Mouse (Mus musculus) C2C12 (cell line): ENCODE results near the gene Atp5d. TPM values are rescaled to one million over a fixed set of nuclear protein-coding genes. Genes with fewer than 3 reads are reported as not detected.

Experiments
- H3K27me3 ChIP-seq: one replicate; pipeline ENCODE4 v1.6.1; 2011; ENCODE audit not compliant: control insufficient read depth, insufficient read depth, insufficient read length
- H3K36me3 ChIP-seq: one replicate; pipeline ENCODE4 v1.6.1; 2011; ENCODE audit not compliant: control insufficient read depth, insufficient read depth
- H3K4me3 ChIP-seq: one replicate; pipeline ENCODE4 v1.5.1; 2011; ENCODE audit warnings: mild to moderate bottlenecking, control low read depth; ENCODE audit not compliant: poor library complexity, insufficient read depth, severe bottlenecking
- H3K79me2 ChIP-seq: one replicate; pipeline ENCODE4 v1.6.1; 2011; ENCODE audit not compliant: control insufficient read depth, insufficient read depth
- H3K79me3 ChIP-seq: one replicate; pipeline ENCODE4 v1.6.1; 2011; ENCODE audit warnings: low read depth, control low read depth
- H3ac ChIP-seq: one replicate; pipeline ENCODE3; 2011; ENCODE audit warnings: low read depth; ENCODE audit not compliant: control insufficient read depth, insufficient read length
- CEBPB ChIP-seq: IDR thresholded peaks from one replicate; pipeline ENCODE4 v1.6.1; 2011; ENCODE audit warnings: low read depth, mild to moderate bottlenecking, control low read depth, moderate library complexity
- CTCF ChIP-seq: IDR thresholded peaks from one replicate; pipeline ENCODE4 v1.5.1; 2011; ENCODE audit not compliant: control insufficient read depth, insufficient read depth, insufficient read length
- FOSL1 ChIP-seq: IDR thresholded peaks from one replicate; pipeline ENCODE4 v1.8.0; 2011; ENCODE audit warnings: mild to moderate bottlenecking, low read length; ENCODE audit not compliant: poor library complexity, insufficient read depth, severe bottlenecking
- MAX ChIP-seq: IDR thresholded peaks from one replicate; pipeline ENCODE4 v1.6.1; 2011; ENCODE audit warnings: mild to moderate bottlenecking, control low read depth
- MYOD1 ChIP-seq: IDR thresholded peaks from one replicate; pipeline ENCODE4 v1.6.1; 2011; ENCODE audit warnings: low read depth; ENCODE audit not compliant: control insufficient read depth, insufficient read length
- MYOG ChIP-seq: IDR thresholded peaks from one replicate; pipeline ENCODE4 v1.6.1; 2011; ENCODE audit not compliant: control insufficient read depth, insufficient read length; ENCODE audit errors: extremely low read depth
- USF1 ChIP-seq: IDR thresholded peaks from one replicate; pipeline ENCODE4 v1.6.1; 2011; ENCODE audit warnings: low read depth, mild to moderate bottlenecking, control low read depth, moderate library complexity
- polyA plus RNA-seq: library from polyadenylated mRNA; unstranded; fragments of >200 nt; fragmentation: generic; extraction: Trizol; gene quantifications from one replicate; pipeline ENCODE4 v1.2.1, GENCODE M21; 2012; ENCODE audit warnings: missing spikeins

Gene Atp5d
- polyA plus RNA-seq, 1 experiment, result 720 TPM

GRCm38 (mm10) chr10:80131316-80131951, 7.0 kb upstream of the Atp5d start:
- H3K27me3 ChIP-seq, result no peaks in the 10 kb centered on the region
- H3ac ChIP-seq, result no peak overlapping the region
- TF ChIP-seq CEBPB, result no peak
- peaks cover 2% of the 10 kb centered on the region for H3K79me2 ChIP-seq
- no peaks in the 10 kb centered on the region for H3K79me3 ChIP-seq
- H3K4me3 ChIP-seq, result no peak overlapping the region
- peaks cover 49% of the 10 kb centered on the region for H3K36me3 ChIP-seq

DNA sequence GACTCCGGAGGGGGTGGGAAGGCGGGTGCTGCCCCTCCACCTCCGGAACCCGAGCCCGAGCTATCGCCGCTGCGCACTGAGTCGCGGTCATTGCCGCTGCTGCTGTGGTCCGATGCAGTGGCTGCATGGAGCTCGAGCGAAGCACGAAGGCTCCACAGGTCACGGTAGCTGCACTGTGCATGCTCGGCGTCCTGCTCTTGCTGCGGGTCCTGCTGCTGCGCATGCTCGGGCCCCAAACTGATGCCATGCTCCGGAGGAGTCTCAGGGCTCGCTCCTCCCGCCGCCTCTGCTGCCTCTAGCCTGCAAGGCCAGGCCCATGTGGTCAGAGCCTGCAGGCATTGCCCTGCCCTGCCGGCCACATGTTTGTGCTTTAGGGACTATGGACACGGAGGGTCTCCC, 6.5 kb upstream of the Atp5d start:
- TF ChIP-seq CTCF (no peak), USF1 (no peak), MYOD1 (no peak), CEBPB (no peak), FOSL1 (no peak), MYOG (no peak), MAX (no peak)
- H3K36me3 ChIP-seq, result peaks cover 48% of the 10 kb centered on the region
- no peak overlapping the region for H3ac ChIP-seq
- H3K79me2 ChIP-seq, result no peaks in the 10 kb centered on the region
- no peak overlapping the region for H3K4me3 ChIP-seq
- no peaks in the 10 kb centered on the region for H3K79me3 ChIP-seq
- no peaks in the 10 kb centered on the region for H3K27me3 ChIP-seq

DNA sequence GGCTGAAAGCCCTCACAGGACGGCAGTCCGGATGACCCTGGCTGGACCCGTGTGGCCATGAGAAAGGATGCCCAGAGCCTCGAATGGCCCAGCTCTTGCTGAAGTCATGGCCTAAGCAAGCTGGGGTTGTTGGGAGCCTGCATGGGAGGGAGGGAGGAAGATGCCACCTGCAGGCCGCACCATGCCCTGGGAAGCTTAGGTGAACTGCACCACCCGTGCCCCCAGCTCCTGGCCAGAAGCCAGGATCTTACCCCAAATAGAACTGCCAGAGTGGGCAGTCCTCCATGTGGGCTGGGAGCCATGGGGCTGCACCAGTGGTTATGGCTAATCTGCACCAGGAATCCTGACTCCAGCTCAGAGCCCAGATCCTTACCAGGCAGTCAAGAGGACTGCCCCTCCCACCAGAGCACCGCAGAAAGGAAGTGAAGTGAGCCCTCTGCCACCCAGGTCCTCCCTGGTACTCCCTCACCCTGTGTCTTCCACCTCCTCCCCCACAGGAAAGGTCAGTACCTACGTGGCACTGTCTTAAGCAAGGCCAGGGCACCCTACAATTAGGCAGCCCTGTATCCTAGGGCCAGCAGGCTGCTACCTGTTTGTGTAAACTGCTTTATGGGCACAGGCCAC, 5.1 kb upstream of the Atp5d start:
- Histone ChIP-seq H3K79me3 (no peaks in the 10 kb centered on the region), H3K36me3 (peaks cover 34% of the 10 kb centered on the region), H3K27me3 (no peaks in the 10 kb centered on the region), H3K4me3 (no peak overlapping the region), H3K79me2 (no peaks in the 10 kb centered on the region), H3ac (no peak overlapping the region)
- TF ChIP-seq MAX, result no peak
- no peak for TF ChIP-seq CTCF
- TF ChIP-seq MYOG, result no peak
- TF ChIP-seq CEBPB, result no peak
- TF ChIP-seq USF1, result no peak

DNA sequence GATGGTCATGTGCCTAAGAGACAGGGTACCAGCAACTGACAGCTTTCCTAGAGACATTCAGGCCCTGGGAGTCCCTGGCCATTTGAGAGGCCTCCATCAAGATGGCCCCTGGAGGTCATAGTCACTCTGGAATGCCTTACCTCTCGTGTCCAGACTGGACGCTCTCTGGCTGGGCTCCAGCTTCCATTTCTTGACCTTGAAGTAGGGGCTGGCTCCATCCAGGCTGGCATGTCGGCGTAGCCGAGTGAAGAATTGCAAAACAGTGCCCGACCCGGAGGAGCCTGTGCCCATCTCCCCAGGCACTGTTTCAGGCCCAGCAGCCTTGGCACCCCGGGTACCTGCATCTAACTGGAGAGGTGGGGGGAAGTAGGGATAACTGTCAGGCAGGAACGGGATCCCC, 4.0 kb upstream of the Atp5d start:
- H3K27me3 ChIP-seq, result no peaks in the 10 kb centered on the region
- H3ac ChIP-seq, result no peak overlapping the region
- H3K36me3 ChIP-seq, result peaks cover 23% of the 10 kb centered on the region

GRCm38 (mm10) chr10:80135161-80135560, 3.3 kb upstream of the Atp5d start:
- Histone ChIP-seq H3ac (no peak overlapping the region), H3K36me3 (peaks cover 16% of the 10 kb centered on the region), H3K79me2 (no peaks in the 10 kb centered on the region), H3K79me3 (no peaks in the 10 kb centered on the region), H3K4me3 (no peak overlapping the region), H3K27me3 (no peaks in the 10 kb centered on the region)
- TF ChIP-seq USF1, result no peak
- TF ChIP-seq FOSL1, result no peak
- TF ChIP-seq MYOG, result no peak
- TF ChIP-seq CEBPB, result no peak
- TF ChIP-seq CTCF, result no peak
- no peak for TF ChIP-seq MAX

More for the DNA sequence above, 4.0 kb upstream of the Atp5d start:
- H3K4me3 ChIP-seq, result no peak overlapping the region
- TF ChIP-seq USF1, result no peak
- TF ChIP-seq CTCF, result no peak
- no peak for TF ChIP-seq MYOD1
- TF ChIP-seq MYOG, result no peak
- H3K79me3 ChIP-seq, result no peaks in the 10 kb centered on the region
- H3K79me2 ChIP-seq, result no peaks in the 10 kb centered on the region

DNA sequence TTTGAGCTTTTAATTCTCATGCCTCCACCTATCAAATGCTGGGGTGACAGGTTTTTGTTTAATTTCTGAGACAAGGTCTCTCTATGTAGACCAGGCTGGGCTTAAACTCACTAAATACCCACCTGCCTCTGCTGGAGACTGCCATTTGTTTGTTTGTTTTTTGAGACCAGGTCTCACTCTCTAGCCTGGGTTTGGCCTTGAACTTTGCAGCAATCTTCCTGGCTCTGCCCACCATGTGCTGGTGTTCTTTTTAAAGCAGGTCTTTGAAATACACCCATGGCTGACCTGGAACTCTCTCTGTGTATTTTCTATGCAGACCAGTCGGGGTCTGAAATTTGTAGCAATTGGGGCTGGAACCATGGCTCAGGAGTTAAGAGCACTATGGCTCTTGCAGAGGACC, 2.8 kb upstream of the Atp5d start:
- H3K79me2 ChIP-seq, result no peaks in the 10 kb centered on the region
- H3ac ChIP-seq, result no peak overlapping the region
- H3K36me3 ChIP-seq, result peaks cover 11% of the 10 kb centered on the region
- TF ChIP-seq MYOG, result no peak
- no peak for TF ChIP-seq MAX
- no peak for TF ChIP-seq CTCF
- TF ChIP-seq MYOD1, result no peak
- no peak for TF ChIP-seq USF1
- TF ChIP-seq FOSL1, result no peak
- no peak for TF ChIP-seq CEBPB
- no peaks in the 10 kb centered on the region for H3K27me3 ChIP-seq
- H3K79me3 ChIP-seq, result no peaks in the 10 kb centered on the region
- H3K4me3 ChIP-seq, result no peak overlapping the region
